Mouse (Mus musculus): ENCODE measurements around the gene Myl6.

Myl6 gene

DNA sequence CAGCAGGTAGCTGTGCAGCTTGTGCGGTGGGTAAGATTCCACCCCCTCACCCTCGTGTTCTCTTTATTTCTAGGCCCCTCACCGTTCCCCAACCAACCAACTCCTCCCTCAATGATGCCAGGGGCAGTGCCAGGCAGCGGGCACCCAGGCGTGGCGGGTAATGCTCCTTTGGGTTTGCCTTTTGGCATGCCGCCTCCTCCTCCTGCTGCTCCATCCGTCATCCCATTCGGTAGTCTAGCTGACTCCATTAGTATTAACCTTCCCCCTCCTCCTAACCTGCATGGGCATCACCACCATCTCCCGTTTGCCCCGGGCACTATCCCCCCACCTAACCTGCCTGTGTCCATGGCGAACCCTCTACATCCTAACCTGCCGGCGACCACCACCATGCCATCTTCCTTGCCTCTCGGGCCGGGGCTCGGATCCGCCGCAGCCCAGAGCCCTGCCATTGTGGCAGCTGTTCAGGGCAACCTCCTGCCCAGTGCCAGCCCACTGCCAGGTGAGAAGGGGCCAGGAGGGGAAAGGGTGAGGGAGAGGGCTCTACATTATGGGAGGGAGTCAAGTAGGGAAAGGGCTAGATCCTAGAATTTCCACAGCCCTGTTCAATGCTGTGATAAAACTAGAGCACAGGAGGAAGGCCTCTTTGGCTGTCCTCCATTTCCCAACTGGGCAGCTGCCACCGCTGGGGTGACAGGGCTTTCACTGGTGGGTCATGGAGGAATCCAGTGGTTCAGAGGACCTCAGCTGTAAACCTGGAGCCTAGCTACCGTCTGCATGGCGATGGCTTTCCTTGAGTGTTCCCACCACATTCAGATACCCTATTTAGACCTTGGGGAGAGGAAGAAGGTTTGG lies 5.9 kb downstream of the Myl6 start:
- DNase-seq: no peak

- DNase-seq: no peak
Observed at GRCm38 (mm10) chr10:128486370-128486769, 7.6 kb downstream of the Myl6 start.

- DNase-seq: no peak
Observed at GRCm38 (mm10) chr10:128474366-128474765, 19.6 kb downstream of the Myl6 start.

DNA sequence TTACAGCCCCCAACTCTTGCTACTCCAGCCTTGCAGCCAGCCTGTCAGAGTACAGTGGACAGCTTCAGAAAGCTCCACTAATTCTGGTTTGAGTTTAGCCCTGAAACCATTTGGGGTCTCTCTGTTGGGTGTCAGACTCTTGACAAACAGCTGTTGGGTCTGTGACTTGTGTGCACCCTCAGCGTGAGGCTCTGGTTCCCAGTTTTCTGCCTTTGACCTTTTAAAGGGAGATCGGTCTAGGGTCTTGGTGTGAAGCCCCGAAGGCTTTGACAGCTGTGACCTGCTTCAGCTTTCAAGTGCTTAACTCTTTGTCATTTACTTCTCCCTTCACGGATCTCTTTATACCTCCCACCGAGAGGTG lies 33.7 kb downstream of the Myl6 start:
- DNase-seq: no peak

DNA sequence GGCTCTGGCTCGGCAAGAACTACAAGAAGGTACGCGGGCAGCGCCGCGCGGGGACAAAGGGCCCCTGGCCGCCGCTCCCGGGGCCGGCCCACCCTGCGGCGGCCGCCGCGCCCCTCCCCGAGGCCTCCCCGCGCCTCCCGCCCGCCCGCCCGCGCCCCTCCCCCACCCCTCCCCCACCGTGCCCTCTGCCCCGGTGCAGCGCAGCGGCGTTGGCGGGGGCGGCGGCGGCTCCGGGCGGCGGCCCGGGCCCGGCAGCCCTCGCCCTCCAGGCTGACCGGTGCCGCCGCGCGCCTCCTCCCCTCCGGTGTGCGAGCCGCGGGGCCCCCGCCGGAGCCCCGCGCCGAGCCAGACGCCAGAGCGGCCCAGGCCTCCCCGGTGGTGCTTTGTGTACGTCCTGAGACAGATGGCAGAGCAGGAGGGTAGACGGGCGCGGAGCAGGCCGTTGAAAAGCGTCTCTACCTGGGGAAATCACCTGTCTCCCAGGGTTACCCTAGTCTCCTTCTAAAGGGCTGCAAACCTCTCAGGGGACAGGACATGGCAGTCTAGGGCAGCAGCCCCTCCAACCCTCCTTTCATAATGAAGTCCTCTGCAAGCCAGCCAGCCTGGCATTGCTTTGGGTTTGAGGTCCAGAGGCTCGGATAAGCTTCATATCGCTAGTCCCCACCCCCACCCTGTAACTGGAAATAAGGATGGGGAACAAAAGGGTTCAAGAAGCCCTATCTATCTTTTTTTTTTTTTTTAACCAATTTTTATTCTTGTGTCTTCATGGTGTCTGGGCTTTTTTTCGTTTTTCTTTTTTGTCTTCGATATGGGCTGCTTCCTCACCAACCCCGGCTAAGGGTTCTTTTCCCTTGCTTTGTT lies 34.3 kb downstream of the Myl6 start:
- DNase-seq: peak; percentile 35 to 44

DNA sequence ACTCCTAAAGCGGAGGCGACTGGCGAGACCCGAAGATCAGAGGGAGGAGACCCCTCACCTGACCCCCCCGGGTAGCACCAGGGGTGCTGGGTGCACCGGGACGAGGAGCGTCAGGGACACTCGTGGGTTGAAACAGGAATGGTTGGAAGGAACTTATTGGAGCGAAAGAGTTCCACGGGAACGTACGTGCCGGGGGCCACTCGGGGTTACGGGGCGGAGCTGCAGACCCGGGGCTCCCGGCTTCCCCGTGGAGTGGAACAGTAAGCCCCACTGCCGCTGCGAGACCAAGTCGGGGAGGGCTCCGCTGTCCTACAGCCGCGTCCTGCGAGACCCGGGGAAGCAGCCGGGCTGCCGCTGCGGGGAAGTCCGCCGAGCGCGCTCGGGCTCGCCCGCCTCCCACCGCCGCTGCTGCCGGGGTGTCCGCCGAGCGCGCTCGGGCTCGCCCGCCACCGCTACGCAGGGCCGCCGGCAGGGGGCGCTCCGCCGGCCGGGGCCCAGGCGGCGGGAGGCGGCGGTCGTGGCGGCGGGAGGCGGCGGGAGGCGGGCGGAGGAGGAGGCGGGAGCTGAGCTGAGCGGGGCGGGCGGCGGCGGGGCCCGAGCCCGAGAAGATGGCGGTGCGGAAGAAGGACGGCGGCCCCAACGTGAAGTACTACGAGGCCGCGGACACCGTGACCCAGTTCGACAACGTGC lies 35.1 kb downstream of the Myl6 start, which contains the start of gene Smarcc2:
Gene Smarcc2, plus strand, starts transcription at position 530 of the 690 bp plus-strand sequence.
- DNase-seq: peak; percentile 70 to 71

DNA sequence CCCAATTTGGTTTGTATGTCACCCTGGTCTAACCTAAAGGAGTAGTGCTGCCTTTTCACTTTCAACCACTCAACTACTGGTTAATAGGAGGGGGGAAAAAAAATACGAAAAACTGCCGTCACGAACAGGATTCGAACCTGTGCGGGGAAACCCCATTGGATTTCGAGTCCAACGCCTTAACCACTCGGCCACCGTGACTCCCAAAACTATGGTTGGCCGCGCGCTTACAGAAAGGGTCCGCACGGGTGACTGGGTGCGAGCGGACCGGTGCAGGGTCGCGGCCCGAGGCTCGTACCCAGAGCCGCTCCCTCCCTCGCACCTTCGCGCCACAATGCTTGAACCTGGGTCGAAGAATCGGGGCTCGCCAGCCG lies 35.6 kb downstream of the Myl6 start:
- DNase-seq: peak in 1 of 2 experiments; percentile 68

GRCm38 (mm10) chr10:128457676-128458075 lies 36.3 kb downstream of the Myl6 start:
- DNase-seq: no peak

GRCm38 (mm10) chr10:128455280-128455679 lies 38.7 kb downstream of the Myl6 start:
- peak in 1 of 2 experiments; percentile 35 for DNase-seq

- no peak for DNase-seq
Observed at GRCm38 (mm10) chr10:128454471-128454870, 39.5 kb downstream of the Myl6 start.

- DNase-seq: no peak
Observed at GRCm38 (mm10) chr10:128451014-128451413, 42.9 kb downstream of the Myl6 start.

DNA sequence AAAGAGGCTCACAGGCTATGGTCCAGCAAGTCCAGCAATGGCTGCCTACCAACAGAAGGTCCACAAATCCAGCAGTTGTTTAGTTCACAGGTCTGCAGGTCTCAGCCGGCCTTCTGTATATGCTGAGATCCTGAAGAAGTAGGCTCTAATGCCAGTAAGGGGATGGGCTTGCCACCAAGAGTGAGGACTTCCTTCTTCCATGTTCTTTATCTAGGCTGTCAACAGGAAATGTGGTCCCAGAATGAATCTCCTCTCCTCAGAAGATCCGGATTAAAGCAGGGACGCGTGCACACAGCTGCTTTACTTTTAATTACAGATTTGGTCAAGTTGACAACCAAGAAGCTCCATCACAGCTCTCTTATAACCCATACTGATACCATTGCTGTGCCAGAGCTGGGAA lies 48.5 kb downstream of the Myl6 start:
- no peak for DNase-seq

- DNase-seq: no peak
Observed at GRCm38 (mm10) chr10:128444354-128444753, 49.6 kb downstream of the Myl6 start.

- DNase-seq: no peak
Observed at GRCm38 (mm10) chr10:128442718-128443117, 51.2 kb downstream of the Myl6 start.

- DNase-seq: no peak
Observed at GRCm38 (mm10) chr10:128441324-128442119, 52.4 kb downstream of the Myl6 start.

Measured in thymus, adult 18-20 months (tissue).